Mouse (Mus musculus) intestine, embryonic 15.5 days (tissue): ENCODE results near the gene Ppp2r5d. TPM values are rescaled to one million over a fixed set of nuclear protein-coding genes. Genes with fewer than 3 reads are reported as not detected.
A peak's percentile ranks its signal among the peaks of the same experiment; 100 is the strongest.

ENCODE experiments used
- ATAC-seq: fragments of 200-750 bp; cut with Nextera tagmentation; 2 replicates; pipeline ENCODE4 v1.8.0; 2017; ENCODE audit warnings: moderate TSS enrichment, moderate library complexity
- H3K27ac ChIP-seq: fragments of 300-500 bp; sonication (generic); 2 replicates; pipeline ENCODE4 v1.5.1; 2015; ENCODE audit warnings: mild to moderate bottlenecking, inconsistent platforms
- H3K27me3 ChIP-seq: fragments of 300-500 bp; sonication (generic); replicated peaks from 2 replicates; pipeline ENCODE4 v1.6.1; 2015; ENCODE audit warnings: inconsistent platforms
- H3K36me3 ChIP-seq: fragments of 300-500 bp; sonication (generic); 2 replicates; pipeline ENCODE4 v1.6.1; 2015; ENCODE audit warnings: inconsistent platforms
- H3K4me1 ChIP-seq: fragments of 300-500 bp; sonication (generic); replicated peaks from 2 replicates; pipeline ENCODE4 v1.6.1; 2015; ENCODE audit warnings: inconsistent platforms
- H3K4me2 ChIP-seq: fragments of 300-500 bp; sonication (generic); replicated peaks from 2 replicates; pipeline ENCODE4 v1.6.1; 2015; ENCODE audit warnings: mild to moderate bottlenecking, inconsistent platforms
- H3K4me3 ChIP-seq: fragments of 300-500 bp; sonication (generic); replicated peaks from 2 replicates; pipeline ENCODE4 v1.5.1; 2015; ENCODE audit warnings: inconsistent platforms
- H3K9ac ChIP-seq: fragments of 300-500 bp; sonication (generic); 2 replicates; pipeline ENCODE4 v1.6.1; 2015; ENCODE audit warnings: inconsistent platforms
- H3K9me3 ChIP-seq: fragments of 300-500 bp; sonication (generic); 2 replicates; pipeline ENCODE4 v1.6.1; 2016; ENCODE audit warnings: inconsistent platforms
- WGBS: fragments of 180-500 bp; shearing (Covaris S2); methylation state at CpG from one replicate; pipeline ENCODE4 v1.1.7; 2015; 5-methylcytosine and 5-hydroxymethylcytosine counted together
- polyA plus RNA-seq: library from polyadenylated mRNA; unstranded; fragments of >200 nt; fragmentation: Nextera tagmentation; extraction: Ambion mirVana; gene quantifications from 2 replicates; pipeline ENCODE4 v1.2.1, GENCODE M21; 2015

Ppp2r5d gene
- polyA plus RNA-seq, 1 experiment from 2014 or later: 71.8 TPM

- Histone ChIP-seq H3K4me2 (no peak overlapping the region), H3K9me3 (no peaks in the 10 kb centered on the region), H3K27me3 (no peaks in the 10 kb centered on the region), H3K9ac (no peak overlapping the region), H3K36me3 (no peaks in the 10 kb centered on the region), H3K27ac (no peak overlapping the region), H3K4me3 (no peak overlapping the region), H3K4me1 (no peaks in the 10 kb centered on the region)
- 85% methylated on average over 7 of the region's 7 CpGs for WGBS
- peak; percentile 20; the same call in 1 of the 2 replicates for ATAC-seq
These were observed 30.4 kb upstream of the Ppp2r5d start for GRCm38 (mm10) chr17:46735287-46735686.

- ATAC-seq: no peak
- 89% methylated on average over 3 of the region's 3 CpGs for WGBS
- H3K4me2 ChIP-seq: no peak overlapping the region
- H3K9me3 ChIP-seq: no peaks in the 10 kb centered on the region
- H3K27ac ChIP-seq: no peak overlapping the region
- no peak overlapping the region for H3K9ac ChIP-seq
- no peak overlapping the region for H3K4me3 ChIP-seq
- H3K4me1 ChIP-seq: 0 out of 2 replicates have a peak, but pooled peaks cover 2% of the 10 kb centered on the region
- no peaks in the 10 kb centered on the region for H3K36me3 ChIP-seq
- peaks cover 1% of the 10 kb centered on the region for H3K27me3 ChIP-seq
These were observed 29.1 kb upstream of the Ppp2r5d start for GRCm38 (mm10) chr17:46734055-46734454.

- H3K4me2 ChIP-seq: peak within 1 kb of the TSS; percentile 71
- H3K27me3 ChIP-seq: peaks cover 6% of the 10 kb centered on the region
- H3K9ac ChIP-seq: no peak within 1 kb of the TSS; the same call in 1 of the 2 replicates
- WGBS: 13% methylated on average over 24 of the region's 24 CpGs
- H3K27ac ChIP-seq: no peak within 1 kb of the TSS
- no peaks in the 10 kb centered on the region for H3K9me3 ChIP-seq
- ATAC-seq: peak; percentile 89
- peaks cover 6% of the 10 kb centered on the region for H3K36me3 ChIP-seq
- H3K4me1 ChIP-seq: 0 out of 2 replicates have a peak, but pooled peaks cover 9% of the 10 kb centered on the region
- H3K4me3 ChIP-seq: peak within 1 kb of the TSS; percentile 20
These were observed 24.0 kb upstream of the Ppp2r5d start, which contains the start of gene Gnmt for GRCm38 (mm10) chr17:46728904-46729318. Gene Gnmt, minus strand, starts transcription at chr17:46729168.

- Histone ChIP-seq H3K4me1 (0 out of 2 replicates have a peak, but pooled peaks cover 9% of the 10 kb centered on the region), H3K4me3 (peak overlapping the region; percentile 20), H3K9ac (no peak overlapping the region; the same call in 1 of the 2 replicates), H3K27ac (no peak overlapping the region), H3K27me3 (peaks cover 6% of the 10 kb centered on the region), H3K36me3 (peaks cover 8% of the 10 kb centered on the region), H3K4me2 (peak overlapping the region; percentile 71), H3K9me3 (no peaks in the 10 kb centered on the region)
- ATAC-seq: peak; percentile 16; the same call in 1 of the 2 replicates
- WGBS: 46% methylated on average over 11 of the region's 11 CpGs
These were observed 23.6 kb upstream of the Ppp2r5d start for GRCm38 (mm10) chr17:46728496-46728895.

- WGBS: 42% methylated on average over 6 of the region's 6 CpGs
These were observed 23.1 kb upstream of the Ppp2r5d start for GRCm38 (mm10) chr17:46728021-46728420.

GRCm38 (mm10) chr17:46727271-46727670, 22.4 kb upstream of the Ppp2r5d start:
- 92% methylated on average over 11 of the region's 11 CpGs for WGBS
- H3K36me3 ChIP-seq: peaks cover 11% of the 10 kb centered on the region
- H3K4me2 ChIP-seq: no peak overlapping the region
- 0 out of 2 replicates have a peak, but pooled peaks cover 9% of the 10 kb centered on the region for H3K4me1 ChIP-seq
- no peak for ATAC-seq
- H3K27ac ChIP-seq: no peak overlapping the region
- no peak overlapping the region for H3K4me3 ChIP-seq
- no peak overlapping the region for H3K9ac ChIP-seq
- H3K9me3 ChIP-seq: no peaks in the 10 kb centered on the region
- peaks cover 6% of the 10 kb centered on the region for H3K27me3 ChIP-seq

More at GRCm38 (mm10) chr17:46728021-46728420, 23.1 kb upstream of the Ppp2r5d start:
- ATAC-seq: no peak
- Histone ChIP-seq H3K36me3 (peaks cover 11% of the 10 kb centered on the region), H3K9ac (no peak overlapping the region), H3K27ac (no peak overlapping the region), H3K27me3 (peaks cover 6% of the 10 kb centered on the region), H3K4me1 (0 out of 2 replicates have a peak, but pooled peaks cover 9% of the 10 kb centered on the region), H3K9me3 (no peaks in the 10 kb centered on the region), H3K4me2 (no peak overlapping the region), H3K4me3 (no peak overlapping the region)

- Histone ChIP-seq H3K36me3 (peaks cover 11% of the 10 kb centered on the region), H3K4me3 (no peak overlapping the region), H3K27me3 (peaks cover 6% of the 10 kb centered on the region), H3K27ac (no peak overlapping the region), H3K4me2 (no peak overlapping the region), H3K9ac (no peak overlapping the region), H3K4me1 (0 out of 2 replicates have a peak, but pooled peaks cover 9% of the 10 kb centered on the region), H3K9me3 (no peaks in the 10 kb centered on the region)
- WGBS: 92% methylated on average over 26 of the region's 26 CpGs
- no peak for ATAC-seq
These were observed 21.1 kb upstream of the Ppp2r5d start for GRCm38 (mm10) chr17:46725731-46726645.

- peaks cover 11% of the 10 kb centered on the region for H3K36me3 ChIP-seq
- 0 out of 2 replicates have a peak, but pooled peaks cover 9% of the 10 kb centered on the region for H3K4me1 ChIP-seq
- H3K27ac ChIP-seq: no peak overlapping the region
- H3K9ac ChIP-seq: no peak overlapping the region
- H3K9me3 ChIP-seq: no peaks in the 10 kb centered on the region
- H3K27me3 ChIP-seq: peaks cover 6% of the 10 kb centered on the region
- WGBS: 52% methylated on average over 9 of the region's 9 CpGs
- no peak overlapping the region for H3K4me2 ChIP-seq
- no peak for ATAC-seq
- H3K4me3 ChIP-seq: no peak overlapping the region
These were observed 20.4 kb upstream of the Ppp2r5d start for GRCm38 (mm10) chr17:46725273-46725672.

- 0 out of 2 replicates have a peak, but pooled peaks cover 9% of the 10 kb centered on the region for H3K4me1 ChIP-seq
- H3K27ac ChIP-seq: no peak overlapping the region
- H3K4me3 ChIP-seq: no peak overlapping the region
- no peak for ATAC-seq
- 76% methylated on average over 20 of the region's 20 CpGs for WGBS
- H3K9me3 ChIP-seq: no peaks in the 10 kb centered on the region
- H3K27me3 ChIP-seq: peaks cover 6% of the 10 kb centered on the region
- H3K4me2 ChIP-seq: no peak overlapping the region
- no peak overlapping the region for H3K9ac ChIP-seq
- peaks cover 11% of the 10 kb centered on the region for H3K36me3 ChIP-seq
These were observed 19.7 kb upstream of the Ppp2r5d start for GRCm38 (mm10) chr17:46724477-46725084.

- Histone ChIP-seq H3K9me3 (no peaks in the 10 kb centered on the region), H3K36me3 (peaks cover 14% of the 10 kb centered on the region), H3K4me2 (no peak overlapping the region), H3K4me3 (no peak overlapping the region), H3K27me3 (no peaks in the 10 kb centered on the region), H3K9ac (no peak overlapping the region), H3K27ac (no peak overlapping the region), H3K4me1 (no peaks in the 10 kb centered on the region)
- WGBS: 86% methylated on average over 7 of the region's 7 CpGs
- no peak for ATAC-seq
These were observed 16.2 kb upstream of the Ppp2r5d start for GRCm38 (mm10) chr17:46721077-46721476.

GRCm38 (mm10) chr17:46714756-46715481, 10.0 kb upstream of the Ppp2r5d start:
- no peak overlapping the region for H3K27ac ChIP-seq
- H3K9me3 ChIP-seq: no peaks in the 10 kb centered on the region
- peaks cover 13% of the 10 kb centered on the region for H3K4me1 ChIP-seq
- H3K27me3 ChIP-seq: no peaks in the 10 kb centered on the region
- no peak overlapping the region for H3K4me2 ChIP-seq
- no peak for ATAC-seq
- peaks cover 14% of the 10 kb centered on the region; the same call in 1 of the 2 replicates for H3K36me3 ChIP-seq
- H3K9ac ChIP-seq: no peak overlapping the region
- no peak overlapping the region for H3K4me3 ChIP-seq
- 91% methylated on average over 11 of the region's 11 CpGs for WGBS
